Mouse (Mus musculus) CD4-positive naive resting alpha-beta T cell, adult 57 days (primary cell): ENCODE results near the gene Gucy1b1. TPM values are rescaled to one million over a fixed set of nuclear protein-coding genes. Genes with fewer than 3 reads are reported as not detected.

Experiments used
- total RNA-seq: library from RNA; stranded (reverse); gene quantifications from one replicate; pipeline ENCODE4 v1.2.4, GENCODE M21; 2023

Gucy1b1 gene
- 8.5 TPM for total RNA-seq

GRCm38 (mm10) chr3:82074201-82074851 lies at the start of gene Gucy1b1:
Gucy1b1 (minus strand) TSS chr3:82074689.

Other genes starting within 250 kb of the Gucy1b1 start
- 30.1 TPM for gene Ctso, start 142.1 kb downstream of the Gucy1b1 start, total RNA-seq
- gene Tdo2, start 98.5 kb downstream of the Gucy1b1 start, total RNA-seq: not detected
- gene Asic5, start 92.4 kb downstream of the Gucy1b1 start, total RNA-seq: not detected
- gene Gucy1a1, start 71.1 kb upstream of the Gucy1b1 start, total RNA-seq: 2.5 TPM